Mouse (Mus musculus): Measurements from ENCODE around the gene 2010300C02Rik. TPM values are rescaled to one million over a fixed set of nuclear protein-coding genes. Genes with fewer than 3 reads are reported as not detected.

2010300C02Rik gene
- polyA plus RNA-seq, 1 experiment from 2014 or later, result 7.2 TPM

- no peak overlapping the region for H3K4me2 ChIP-seq (replicated peaks; ENCODE audit: low read depth)
- H3K36me3 ChIP-seq (ENCODE audit: control insufficient read depth, insufficient read depth), result no peaks in the 10 kb centered on the region
- no peak overlapping the region for H3K9ac ChIP-seq (ENCODE audit: low read depth, low read length)
- no peaks in the 10 kb centered on the region for H3K27me3 ChIP-seq (replicated peaks; ENCODE audit: control insufficient read depth, insufficient read depth, low read length)
- no peak for ATAC-seq
- no peak overlapping the region for H3K27ac ChIP-seq (ENCODE audit: low read depth, low read length)
- no peaks in the 10 kb centered on the region for H3K9me3 ChIP-seq (ENCODE audit: control insufficient read depth)
- H3K4me3 ChIP-seq (ENCODE audit: low read depth, low read length), result no peak overlapping the region
- no peaks in the 10 kb centered on the region for H3K4me1 ChIP-seq (replicated peaks; ENCODE audit: control insufficient read depth, insufficient read depth, low read length)
- 88% methylated on average over 11 of the region's 11 CpGs for WGBS
- no peak for TF ChIP-seq CTCF (IDR thresholded peaks at IDR 0.05; ENCODE audit: low read depth)
Observed at GRCm38 (mm10) chr1:37641361-37641760, 78.5 kb downstream of the 2010300C02Rik start.

- peak; percentile 47 for ATAC-seq
- Histone ChIP-seq H3K36me3 (ENCODE audit: control insufficient read depth, insufficient read depth) (no peaks in the 10 kb centered on the region), H3K27ac (ENCODE audit: low read depth, low read length) (no peak overlapping the region; the same call in 1 of the 2 replicates), H3K9ac (ENCODE audit: low read depth, low read length) (no peak overlapping the region), H3K27me3 (replicated peaks; ENCODE audit: control insufficient read depth, insufficient read depth, low read length) (no peaks in the 10 kb centered on the region), H3K4me3 (ENCODE audit: low read depth, low read length) (no peak overlapping the region), H3K9me3 (ENCODE audit: control insufficient read depth) (no peaks in the 10 kb centered on the region), H3K4me1 (replicated peaks; ENCODE audit: control insufficient read depth, insufficient read depth, low read length) (no peaks in the 10 kb centered on the region), H3K4me2 (replicated peaks; ENCODE audit: low read depth) (peak overlapping the region; percentile 57)
- peak; percentile 93 for TF ChIP-seq CTCF (IDR thresholded peaks at IDR 0.05; ENCODE audit: low read depth)
- 9% methylated on average over 10 of the region's 10 CpGs for WGBS
Observed at GRCm38 (mm10) chr1:37639101-37639500, 80.8 kb downstream of the 2010300C02Rik start.

- no peak for TF ChIP-seq CTCF (IDR thresholded peaks at IDR 0.05; ENCODE audit: low read depth)
- peak overlapping the region; percentile 57; the same call in 1 of the 2 replicates for H3K4me2 ChIP-seq (replicated peaks; ENCODE audit: low read depth)
- WGBS, result 73% methylated on average over 9 of the region's 9 CpGs
- H3K9ac ChIP-seq (ENCODE audit: low read depth, low read length), result no peak overlapping the region
- peak overlapping the region; percentile 3; the same call in 1 of the 2 replicates for H3K27ac ChIP-seq (ENCODE audit: low read depth, low read length)
- H3K36me3 ChIP-seq (ENCODE audit: control insufficient read depth, insufficient read depth), result no peaks in the 10 kb centered on the region
- H3K27me3 ChIP-seq (replicated peaks; ENCODE audit: control insufficient read depth, insufficient read depth, low read length), result no peaks in the 10 kb centered on the region
- H3K9me3 ChIP-seq (ENCODE audit: control insufficient read depth), result no peaks in the 10 kb centered on the region
- no peak overlapping the region for H3K4me3 ChIP-seq (ENCODE audit: low read depth, low read length)
- ATAC-seq, result no peak
- H3K4me1 ChIP-seq (replicated peaks; ENCODE audit: control insufficient read depth, insufficient read depth, low read length), result no peaks in the 10 kb centered on the region
Observed at GRCm38 (mm10) chr1:37638560-37638959, 81.3 kb downstream of the 2010300C02Rik start.

- Histone ChIP-seq H3K9me3 (ENCODE audit: control insufficient read depth) (no peaks in the 10 kb centered on the region), H3K36me3 (ENCODE audit: control insufficient read depth, insufficient read depth) (no peaks in the 10 kb centered on the region), H3K4me3 (ENCODE audit: low read depth, low read length) (no peak overlapping the region), H3K4me2 (replicated peaks; ENCODE audit: low read depth) (no peak overlapping the region), H3K9ac (ENCODE audit: low read depth, low read length) (no peak overlapping the region), H3K27ac (ENCODE audit: low read depth, low read length) (no peak overlapping the region), H3K27me3 (replicated peaks; ENCODE audit: control insufficient read depth, insufficient read depth, low read length) (no peaks in the 10 kb centered on the region), H3K4me1 (replicated peaks; ENCODE audit: control insufficient read depth, insufficient read depth, low read length) (no peaks in the 10 kb centered on the region)
- no peak for ATAC-seq
- no peak for TF ChIP-seq CTCF (IDR thresholded peaks at IDR 0.05; ENCODE audit: low read depth)
- WGBS, result 78% methylated on average over 11 of the region's 11 CpGs
Observed at GRCm38 (mm10) chr1:37637571-37637970, 82.3 kb downstream of the 2010300C02Rik start.

GRCm38 (mm10) chr1:37636824-37637223, 83.1 kb downstream of the 2010300C02Rik start:
- H3K4me1 ChIP-seq (replicated peaks; ENCODE audit: control insufficient read depth, insufficient read depth, low read length), result no peaks in the 10 kb centered on the region
- H3K9me3 ChIP-seq (ENCODE audit: control insufficient read depth), result no peaks in the 10 kb centered on the region
- no peak for ATAC-seq
- TF ChIP-seq CTCF (IDR thresholded peaks at IDR 0.05; ENCODE audit: low read depth), result no peak
- no peaks in the 10 kb centered on the region for H3K36me3 ChIP-seq (ENCODE audit: control insufficient read depth, insufficient read depth)
- no peak overlapping the region for H3K4me2 ChIP-seq (replicated peaks; ENCODE audit: low read depth)
- 93% methylated on average over 5 of the region's 5 CpGs for WGBS
- no peaks in the 10 kb centered on the region for H3K27me3 ChIP-seq (replicated peaks; ENCODE audit: control insufficient read depth, insufficient read depth, low read length)
- no peak overlapping the region for H3K9ac ChIP-seq (ENCODE audit: low read depth, low read length)
- no peak overlapping the region for H3K4me3 ChIP-seq (ENCODE audit: low read depth, low read length)
- H3K27ac ChIP-seq (ENCODE audit: low read depth, low read length), result no peak overlapping the region

GRCm38 (mm10) chr1:37636169-37636568, 83.7 kb downstream of the 2010300C02Rik start:
- TF ChIP-seq CTCF (IDR thresholded peaks at IDR 0.05; ENCODE audit: low read depth), result peak; percentile 60
- H3K9ac ChIP-seq (ENCODE audit: low read depth, low read length), result no peak overlapping the region
- WGBS, result 81% methylated on average over 1 of the region's 2 CpGs
- no peaks in the 10 kb centered on the region for H3K4me1 ChIP-seq (replicated peaks; ENCODE audit: control insufficient read depth, insufficient read depth, low read length)
- no peak overlapping the region for H3K4me2 ChIP-seq (replicated peaks; ENCODE audit: low read depth)
- ATAC-seq, result no peak
- no peaks in the 10 kb centered on the region for H3K9me3 ChIP-seq (ENCODE audit: control insufficient read depth)
- H3K27ac ChIP-seq (ENCODE audit: low read depth, low read length), result no peak overlapping the region
- no peaks in the 10 kb centered on the region for H3K36me3 ChIP-seq (ENCODE audit: control insufficient read depth, insufficient read depth)
- H3K27me3 ChIP-seq (replicated peaks; ENCODE audit: control insufficient read depth, insufficient read depth, low read length), result no peaks in the 10 kb centered on the region
- no peak overlapping the region for H3K4me3 ChIP-seq (ENCODE audit: low read depth, low read length)

GRCm38 (mm10) chr1:37635716-37636115, 84.2 kb downstream of the 2010300C02Rik start:
- 62% methylated on average over 7 of the region's 7 CpGs for WGBS
- Histone ChIP-seq H3K4me3 (ENCODE audit: low read depth, low read length) (no peak overlapping the region), H3K36me3 (ENCODE audit: control insufficient read depth, insufficient read depth) (no peaks in the 10 kb centered on the region), H3K9me3 (ENCODE audit: control insufficient read depth) (no peaks in the 10 kb centered on the region), H3K4me2 (replicated peaks; ENCODE audit: low read depth) (no peak overlapping the region), H3K27ac (ENCODE audit: low read depth, low read length) (no peak overlapping the region; the same call in 1 of the 2 replicates), H3K27me3 (replicated peaks; ENCODE audit: control insufficient read depth, insufficient read depth, low read length) (no peaks in the 10 kb centered on the region), H3K9ac (ENCODE audit: low read depth, low read length) (no peak overlapping the region), H3K4me1 (replicated peaks; ENCODE audit: control insufficient read depth, insufficient read depth, low read length) (no peaks in the 10 kb centered on the region)
- peak; percentile 26; the same call in 1 of the 2 replicates for ATAC-seq
- TF ChIP-seq CTCF (IDR thresholded peaks at IDR 0.05; ENCODE audit: low read depth), result peak; percentile 53

Data from intestine, postnatal 0 days (tissue).